Mouse (Mus musculus): Measurements from ENCODE around the gene Cyren. TPM values are rescaled to one million over a fixed set of nuclear protein-coding genes. Genes with fewer than 3 reads are reported as not detected.

The Cyren gene
- total RNA-seq, 1 experiment = 4.3 TPM

- no peaks in the 10 kb centered on the region for H3K36me3 ChIP-seq (ENCODE audit: control insufficient read depth, insufficient read depth, low read length, poor library complexity, severe bottlenecking)
- peaks cover 2 to 17% of the 10 kb centered on the region in 2 experiments; a peak in 3 of 4 replicates for H3K4me1 ChIP-seq (ENCODE audit: control insufficient read depth in 2 of 2, insufficient read depth in 2 of 2, low read length in 2 of 2, poor library complexity in 1 of 2)
- no peak overlapping the region for H3K4me3 ChIP-seq (ENCODE audit: insufficient read depth in 1 of 2, low read depth in 1 of 2, low read length in 2 of 2, poor library complexity in 1 of 2, severe bottlenecking in 1 of 2)
- H3K27ac ChIP-seq (ENCODE audit: insufficient read depth, low read depth, low read length, poor library complexity, severe bottlenecking) = no peak overlapping the region
- in situ Hi-C loops (cut with MboI; ENCODE audit: low sequenced_read_pairs in 2 of 2, unreplicated experiment in 2 of 2) = no loop called here
- TF ChIP-seq ZNF384 (IDR thresholded peaks at IDR 0.05; ENCODE audit: low read depth, low read length) (no peak), MAFK (IDR thresholded peaks at IDR 0.05; ENCODE audit: insufficient read depth, low read depth, low read length) (no peak), CHD2 (IDR thresholded peaks at IDR 0.05; ENCODE audit: low read depth, low read length) (no peak), ZC3H11A (IDR thresholded peaks at IDR 0.05; ENCODE audit: borderline replicate concordance, low read depth, low read length) (no peak), HCFC1 (IDR thresholded peaks at IDR 0.05; ENCODE audit: borderline replicate concordance, insufficient read depth, low read length) (no peak)
- H3K9ac ChIP-seq (ENCODE audit: insufficient read depth, low read depth, low read length, poor library complexity, severe bottlenecking) = no peak overlapping the region
- no peaks in the 10 kb centered on the region for H3K9me3 ChIP-seq (ENCODE audit: control insufficient read depth, insufficient read depth, low read depth, low read length)
- no peak for DNase-seq (ENCODE audit: low read depth, low spot score)
Measured at GRCm38 (mm10) chr6:34862381-34862780, 15.5 kb downstream of the Cyren start.

- DNase-seq (ENCODE audit: low read depth, low spot score) = no peak
Measured at GRCm38 (mm10) chr6:34861546-34862053, 16.3 kb downstream of the Cyren start.

GRCm38 (mm10) chr6:34832352-34832751 is 45.5 kb downstream of the Cyren start:
- Histone ChIP-seq H3K36me3 (ENCODE audit: control insufficient read depth, insufficient read depth, low read length, poor library complexity, severe bottlenecking) (no peaks in the 10 kb centered on the region), H3K4me1 (ENCODE audit: control insufficient read depth in 2 of 2, insufficient read depth in 2 of 2, low read length in 2 of 2, poor library complexity in 1 of 2) (no peaks in the 10 kb centered on the region), H3K4me3 (ENCODE audit: insufficient read depth in 1 of 2, low read depth in 1 of 2, low read length in 2 of 2, poor library complexity in 1 of 2, severe bottlenecking in 1 of 2) (no peak overlapping the region), H3K27ac (ENCODE audit: insufficient read depth, low read depth, low read length, poor library complexity, severe bottlenecking) (no peak overlapping the region), H3K9ac (ENCODE audit: insufficient read depth, low read depth, low read length, poor library complexity, severe bottlenecking) (no peak overlapping the region), H3K9me3 (ENCODE audit: control insufficient read depth, insufficient read depth, low read depth, low read length) (no peaks in the 10 kb centered on the region)
- TF ChIP-seq ZNF384 (IDR thresholded peaks at IDR 0.05; ENCODE audit: low read depth, low read length) (no peak), CHD2 (IDR thresholded peaks at IDR 0.05; ENCODE audit: low read depth, low read length) (no peak), MAFK (IDR thresholded peaks at IDR 0.05; ENCODE audit: insufficient read depth, low read depth, low read length) (no peak), HCFC1 (IDR thresholded peaks at IDR 0.05; ENCODE audit: borderline replicate concordance, insufficient read depth, low read length) (no peak), ZC3H11A (IDR thresholded peaks at IDR 0.05; ENCODE audit: borderline replicate concordance, low read depth, low read length) (no peak)
- in situ Hi-C loops (cut with MboI; ENCODE audit: low sequenced_read_pairs in 2 of 2, unreplicated experiment in 2 of 2) = no loop called here
- no peak for DNase-seq (ENCODE audit: low read depth, low spot score)

More at GRCm38 (mm10) chr6:34861546-34862053, 16.3 kb downstream of the Cyren start:
- no peak overlapping the region for H3K9ac ChIP-seq (ENCODE audit: insufficient read depth, low read depth, low read length, poor library complexity, severe bottlenecking)
- TF ChIP-seq HCFC1 (IDR thresholded peaks at IDR 0.05; ENCODE audit: borderline replicate concordance, insufficient read depth, low read length) (no peak), MAFK (IDR thresholded peaks at IDR 0.05; ENCODE audit: insufficient read depth, low read depth, low read length) (no peak), CHD2 (IDR thresholded peaks at IDR 0.05; ENCODE audit: low read depth, low read length) (no peak), ZC3H11A (IDR thresholded peaks at IDR 0.05; ENCODE audit: borderline replicate concordance, low read depth, low read length) (no peak), ZNF384 (IDR thresholded peaks at IDR 0.05; ENCODE audit: low read depth, low read length) (no peak)
- no peaks in the 10 kb centered on the region for H3K9me3 ChIP-seq (ENCODE audit: control insufficient read depth, insufficient read depth, low read depth, low read length)
- peaks cover 2 to 11% of the 10 kb centered on the region in 2 experiments; a peak in 3 of 4 replicates for H3K4me1 ChIP-seq (ENCODE audit: control insufficient read depth in 2 of 2, insufficient read depth in 2 of 2, low read length in 2 of 2, poor library complexity in 1 of 2)
- in situ Hi-C loops (cut with MboI; ENCODE audit: low sequenced_read_pairs in 2 of 2, unreplicated experiment in 2 of 2) = no loop called here
- H3K4me3 ChIP-seq (ENCODE audit: insufficient read depth in 1 of 2, low read depth in 1 of 2, low read length in 2 of 2, poor library complexity in 1 of 2, severe bottlenecking in 1 of 2) = no peak overlapping the region
- no peak overlapping the region for H3K27ac ChIP-seq (ENCODE audit: insufficient read depth, low read depth, low read length, poor library complexity, severe bottlenecking)
- no peaks in the 10 kb centered on the region for H3K36me3 ChIP-seq (ENCODE audit: control insufficient read depth, insufficient read depth, low read length, poor library complexity, severe bottlenecking)

- H3K4me3 ChIP-seq (ENCODE audit: insufficient read depth in 1 of 2, low read depth in 1 of 2, low read length in 2 of 2, poor library complexity in 1 of 2, severe bottlenecking in 1 of 2) = no peak overlapping the region
- no peaks in the 10 kb centered on the region for H3K9me3 ChIP-seq (ENCODE audit: control insufficient read depth, insufficient read depth, low read depth, low read length)
- no peak overlapping the region for H3K27ac ChIP-seq (ENCODE audit: insufficient read depth, low read depth, low read length, poor library complexity, severe bottlenecking)
- H3K9ac ChIP-seq (ENCODE audit: insufficient read depth, low read depth, low read length, poor library complexity, severe bottlenecking) = no peak overlapping the region
- DNase-seq (ENCODE audit: low read depth, low spot score) = no peak
- in situ Hi-C loops (cut with MboI; ENCODE audit: low sequenced_read_pairs in 2 of 2, unreplicated experiment in 2 of 2) = no loop called here
- H3K4me1 ChIP-seq (ENCODE audit: control insufficient read depth in 2 of 2, insufficient read depth in 2 of 2, low read length in 2 of 2, poor library complexity in 1 of 2) = no peaks in the 10 kb centered on the region
- H3K36me3 ChIP-seq (ENCODE audit: control insufficient read depth, insufficient read depth, low read length, poor library complexity, severe bottlenecking) = no peaks in the 10 kb centered on the region
- TF ChIP-seq ZC3H11A (IDR thresholded peaks at IDR 0.05; ENCODE audit: borderline replicate concordance, low read depth, low read length) (no peak), CHD2 (IDR thresholded peaks at IDR 0.05; ENCODE audit: low read depth, low read length) (no peak), ZNF384 (IDR thresholded peaks at IDR 0.05; ENCODE audit: low read depth, low read length) (no peak), HCFC1 (IDR thresholded peaks at IDR 0.05; ENCODE audit: borderline replicate concordance, insufficient read depth, low read length) (no peak), MAFK (IDR thresholded peaks at IDR 0.05; ENCODE audit: insufficient read depth, low read depth, low read length) (no peak)
Measured at GRCm38 (mm10) chr6:34824406-34824805, 53.5 kb downstream of the Cyren start.

Other genes with a start within 250 kb of the Cyren start
- 1.3 and 2.6 TPM in 2 replicates for gene Agbl3, start 97.6 kb downstream of the Cyren start, total RNA-seq (2012; rRNA removed)
- gene Tmem140, start 14.9 kb downstream of the Cyren start, total RNA-seq (2012; rRNA removed) = 0.74 and 1.8 TPM in 2 replicates
- 20.4 and 22.6 TPM in 2 replicates for gene Wdr91, start 32.8 kb upstream of the Cyren start, total RNA-seq (2012; rRNA removed)
- 5.1 and 23.8 TPM in 2 replicates for gene Stra8, start 42.1 kb upstream of the Cyren start, total RNA-seq (2012; rRNA removed)
- gene Slc23a4, start 110.3 kb upstream of the Cyren start, total RNA-seq (2012; rRNA removed) = 2.1 and 3.1 TPM in 2 replicates

Measured in ES-E14 (cell line).